Mouse (Mus musculus) embryo, embryonic 10.5 days (tissue): ENCODE data around the gene Errfi1.

ENCODE experiments used
- DNase-seq: peaks from one replicate; pipeline ENCODE4 v3.0.0-alpha.2; 2015; ENCODE audit warnings: low spot score

Gene Errfi1

DNA sequence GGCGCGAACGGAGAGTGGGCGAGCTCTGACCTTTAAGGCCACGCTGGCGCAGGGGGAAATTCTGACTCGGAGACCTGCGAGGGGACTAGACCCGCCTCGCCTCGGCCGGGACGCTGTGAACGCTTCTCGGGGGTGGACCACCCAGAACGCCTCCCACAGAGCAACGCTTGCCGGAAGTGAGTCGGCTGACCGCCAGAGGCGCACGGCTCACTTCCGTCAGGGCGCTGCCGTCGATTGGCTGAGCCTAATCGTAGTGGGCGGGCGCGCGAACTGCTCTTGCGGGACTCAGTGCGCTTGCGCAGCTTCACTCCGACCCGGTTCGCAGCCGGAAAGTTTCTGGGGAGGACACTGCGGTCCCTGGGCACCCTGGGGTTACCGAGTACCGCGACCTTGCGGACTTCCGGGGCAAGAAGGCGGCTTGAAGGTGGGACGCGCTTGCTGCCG lies 60.6 kb downstream of the Errfi1 start, which contains the start of the genes Park7 and Tnfrsf9:
TSS of gene Park7 (minus strand) at position 148 of the 444 bp plus-strand sequence.
TSS of gene Tnfrsf9 (plus strand) at position 273 of the 444 bp plus-strand sequence.
- DNase-seq: peak; percentile 98

DNA sequence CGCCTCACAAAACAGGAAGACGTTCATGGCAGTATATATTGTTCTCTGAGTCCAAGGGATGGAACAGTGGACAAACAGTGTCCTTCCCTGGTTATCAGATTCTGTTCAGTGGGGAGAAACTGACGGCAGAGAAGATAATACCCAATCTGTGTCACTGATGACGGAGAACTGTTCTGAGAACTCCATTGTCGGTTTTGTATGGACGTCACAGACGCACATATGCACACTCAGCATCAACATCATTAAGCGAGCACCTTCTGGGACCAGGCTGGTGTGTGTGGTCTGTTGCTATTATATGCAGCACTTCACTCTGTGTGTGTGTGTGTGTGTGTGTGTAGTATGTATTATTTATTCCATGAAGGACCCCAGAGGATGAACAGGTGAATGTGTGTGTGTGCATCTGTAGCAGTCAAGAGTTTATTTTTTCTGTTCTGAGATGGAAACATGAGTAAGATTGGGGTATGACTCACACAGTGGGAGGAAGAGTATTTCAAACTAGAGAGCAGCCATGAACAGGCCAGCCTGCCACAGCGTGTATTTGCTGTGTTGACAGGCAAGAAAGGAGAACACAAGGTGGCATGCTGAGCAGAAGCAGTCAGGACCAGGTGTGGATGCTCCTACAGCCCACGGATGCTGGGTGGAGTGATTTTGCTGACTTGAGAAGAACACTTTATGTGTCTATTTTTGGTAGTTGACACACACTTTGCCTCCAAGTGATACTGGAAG lies 61.6 kb downstream of the Errfi1 start:
- no peak for DNase-seq

DNA sequence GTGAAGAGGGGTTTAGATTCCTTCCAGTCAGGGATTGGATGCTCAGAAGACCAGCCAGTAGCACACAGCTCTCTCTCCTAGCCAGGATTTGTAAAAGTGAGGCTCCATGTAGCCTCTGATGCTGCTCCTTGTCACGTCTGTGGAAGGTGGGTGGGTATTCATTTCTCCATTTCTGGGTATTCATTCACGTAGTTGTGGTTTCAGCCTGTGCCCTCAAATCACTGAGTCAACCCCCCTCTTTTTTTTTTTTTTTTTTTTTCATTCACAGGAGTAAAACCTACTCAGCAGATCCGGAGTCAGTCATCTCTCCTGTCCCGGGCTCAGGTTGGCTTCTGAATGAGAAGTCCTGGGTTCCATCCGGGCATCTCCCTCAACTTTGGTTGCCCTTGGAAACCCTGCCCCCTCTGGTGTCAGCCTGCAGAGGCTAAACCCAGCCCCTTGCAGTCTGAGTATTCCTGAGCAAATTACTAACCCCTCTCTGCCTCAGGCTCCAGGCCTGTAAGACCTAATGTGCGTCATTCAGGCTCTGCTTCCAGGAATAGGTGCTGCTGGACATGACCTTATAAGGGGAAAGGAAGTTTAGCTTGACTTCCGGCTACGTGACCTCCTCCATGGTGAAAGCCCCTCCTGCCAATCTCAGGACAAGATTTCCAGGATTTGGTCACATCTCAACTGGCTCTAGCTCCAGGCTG lies 63.8 kb downstream of the Errfi1 start:
- DNase-seq: no peak
